Mouse (Mus musculus): ENCODE measurements around the gene Gm49325. TPM values are rescaled to one million over a fixed set of nuclear protein-coding genes. Genes with fewer than 3 reads are reported as not detected.

Gene Gm49325
- polyA plus RNA-seq, 1 experiment from 2014 or later = 13.1 TPM

DNA sequence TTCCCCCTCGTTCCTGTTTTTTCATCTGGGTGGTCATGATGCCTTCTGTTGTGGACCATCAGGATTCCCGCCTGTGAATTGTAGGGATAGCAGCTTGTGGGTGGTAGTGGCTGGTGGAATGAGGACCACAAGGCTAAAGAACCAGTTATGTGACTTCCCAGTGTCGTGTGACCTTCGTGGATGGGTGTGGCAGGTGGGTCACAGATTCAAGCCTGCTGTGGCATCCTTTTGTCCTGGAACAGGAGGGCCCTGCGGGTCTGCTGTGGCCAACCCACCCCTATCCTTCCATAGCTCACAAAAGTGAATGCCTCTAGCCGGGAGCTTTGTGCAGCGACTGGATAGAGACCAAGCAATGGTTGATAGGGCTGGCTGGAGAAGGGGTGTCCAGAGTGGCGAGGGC lies 41.9 kb downstream of the Gm49325 start:
- Histone ChIP-seq H3K4me1 (replicated peaks; ENCODE audit: insufficient read depth, low read length) (no peaks in the 10 kb centered on the region), H3K4me2 (ENCODE audit: low read length) (no peak overlapping the region), H3K27ac (no peak overlapping the region), H3K9ac (ENCODE audit: low read depth, low read length) (no peak overlapping the region), H3K9me3 (replicated peaks; ENCODE audit: low read length) (no peaks in the 10 kb centered on the region), H3K27me3 (ENCODE audit: insufficient read depth, low read length) (no peaks in the 10 kb centered on the region), H3K4me3 (replicated peaks; ENCODE audit: low read depth, low read length) (no peak overlapping the region), H3K36me3 (ENCODE audit: insufficient read depth, low read length) (peaks cover 33% of the 10 kb centered on the region)
- 83% methylated on average over 8 of the region's 8 CpGs for WGBS
- ATAC-seq (replicated peaks; ENCODE audit: low FRiP score, low read depth) = no peak
- TF ChIP-seq CTCF (IDR thresholded peaks at IDR 0.05; ENCODE audit: low read depth) = no peak
- no peak for DNase-seq (ENCODE audit: low spot score)

DNA sequence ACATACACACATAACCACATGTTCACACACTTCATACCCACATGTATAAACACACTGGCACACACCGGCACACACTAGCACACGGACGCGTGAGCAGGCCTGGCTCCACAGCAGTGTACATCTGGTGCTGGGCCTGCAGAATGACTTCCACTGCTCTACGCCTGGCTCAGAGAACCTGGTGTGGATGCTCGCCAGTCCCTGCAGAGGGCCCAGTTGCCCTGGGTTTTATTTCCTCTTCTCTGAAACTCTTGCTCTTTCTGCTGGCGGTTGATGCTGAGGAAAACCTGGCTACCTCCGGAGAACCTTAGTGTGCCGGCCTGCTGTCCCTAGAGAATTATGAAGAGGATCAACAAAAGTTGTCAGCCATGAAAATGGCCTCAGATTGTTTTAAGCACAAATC lies 46.0 kb downstream of the Gm49325 start:
- Histone ChIP-seq H3K4me2 (ENCODE audit: low read length) (no peak overlapping the region), H3K4me3 (replicated peaks; ENCODE audit: low read depth, low read length) (no peak overlapping the region), H3K9me3 (replicated peaks; ENCODE audit: low read length) (no peaks in the 10 kb centered on the region), H3K36me3 (ENCODE audit: insufficient read depth, low read length) (no peaks in the 10 kb centered on the region), H3K4me1 (replicated peaks; ENCODE audit: insufficient read depth, low read length) (no peaks in the 10 kb centered on the region), H3K9ac (ENCODE audit: low read depth, low read length) (no peak overlapping the region), H3K27me3 (ENCODE audit: insufficient read depth, low read length) (no peaks in the 10 kb centered on the region), H3K27ac (no peak overlapping the region)
- WGBS = 88% methylated on average over 9 of the region's 9 CpGs
- no peak for ATAC-seq (replicated peaks; ENCODE audit: low FRiP score, low read depth)
- no peak for TF ChIP-seq CTCF (IDR thresholded peaks at IDR 0.05; ENCODE audit: low read depth)
- DNase-seq (ENCODE audit: low spot score) = no peak

DNA sequence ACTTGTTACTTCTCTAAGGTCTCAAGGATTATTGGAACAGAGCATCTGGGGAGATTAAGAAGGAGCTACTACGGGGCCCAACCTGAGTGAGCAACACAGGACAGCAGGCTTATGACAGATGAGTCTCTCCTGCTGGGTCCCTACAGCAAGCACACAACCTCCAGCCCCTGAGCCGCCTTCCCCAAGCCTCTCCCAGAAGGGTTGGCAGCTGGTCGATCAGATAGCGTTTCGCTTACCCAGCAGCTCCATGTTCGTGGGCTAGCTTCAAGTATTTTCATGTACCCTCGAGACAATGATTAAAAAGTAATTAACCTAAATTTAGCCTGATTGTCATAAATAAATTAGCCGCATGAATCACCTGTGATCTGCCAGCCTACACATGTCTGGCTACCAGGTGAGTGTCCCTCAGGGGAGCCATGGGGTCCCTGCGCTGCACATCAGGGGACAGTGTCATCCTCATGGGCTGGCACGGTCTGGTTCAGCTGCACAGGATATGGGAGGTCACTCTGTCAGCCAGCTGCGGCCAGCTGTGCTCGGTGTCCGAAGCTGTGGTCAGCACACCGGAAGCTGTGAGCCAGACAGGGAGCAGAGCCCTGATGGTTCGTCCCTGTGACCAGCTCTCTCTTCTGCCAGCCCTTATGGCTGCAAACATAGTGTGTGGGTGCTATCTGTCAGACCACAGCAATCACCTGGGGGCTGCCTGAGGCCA lies 52.4 kb downstream of the Gm49325 start:
- 26% methylated on average over 15 of the region's 15 CpGs for WGBS
- no peaks in the 10 kb centered on the region for H3K27me3 ChIP-seq (ENCODE audit: insufficient read depth, low read length)
- DNase-seq (ENCODE audit: low spot score) = no peak
- no peak overlapping the region; the same call in 1 of the 2 replicates for H3K4me2 ChIP-seq (ENCODE audit: low read length)
- H3K9me3 ChIP-seq (replicated peaks; ENCODE audit: low read length) = no peaks in the 10 kb centered on the region
- no peaks in the 10 kb centered on the region for H3K36me3 ChIP-seq (ENCODE audit: insufficient read depth, low read length)
- no peak for TF ChIP-seq CTCF (IDR thresholded peaks at IDR 0.05; ENCODE audit: low read depth)
- H3K27ac ChIP-seq = no peak overlapping the region
- peaks cover 6% of the 10 kb centered on the region; the same call in 1 of the 2 replicates for H3K4me1 ChIP-seq (replicated peaks; ENCODE audit: insufficient read depth, low read length)
- ATAC-seq (replicated peaks; ENCODE audit: low FRiP score, low read depth) = peak; percentile 46; the same call in 1 of the 2 replicates
- no peak overlapping the region for H3K9ac ChIP-seq (ENCODE audit: low read depth, low read length)
- H3K4me3 ChIP-seq (replicated peaks; ENCODE audit: low read depth, low read length) = no peak overlapping the region

DNA sequence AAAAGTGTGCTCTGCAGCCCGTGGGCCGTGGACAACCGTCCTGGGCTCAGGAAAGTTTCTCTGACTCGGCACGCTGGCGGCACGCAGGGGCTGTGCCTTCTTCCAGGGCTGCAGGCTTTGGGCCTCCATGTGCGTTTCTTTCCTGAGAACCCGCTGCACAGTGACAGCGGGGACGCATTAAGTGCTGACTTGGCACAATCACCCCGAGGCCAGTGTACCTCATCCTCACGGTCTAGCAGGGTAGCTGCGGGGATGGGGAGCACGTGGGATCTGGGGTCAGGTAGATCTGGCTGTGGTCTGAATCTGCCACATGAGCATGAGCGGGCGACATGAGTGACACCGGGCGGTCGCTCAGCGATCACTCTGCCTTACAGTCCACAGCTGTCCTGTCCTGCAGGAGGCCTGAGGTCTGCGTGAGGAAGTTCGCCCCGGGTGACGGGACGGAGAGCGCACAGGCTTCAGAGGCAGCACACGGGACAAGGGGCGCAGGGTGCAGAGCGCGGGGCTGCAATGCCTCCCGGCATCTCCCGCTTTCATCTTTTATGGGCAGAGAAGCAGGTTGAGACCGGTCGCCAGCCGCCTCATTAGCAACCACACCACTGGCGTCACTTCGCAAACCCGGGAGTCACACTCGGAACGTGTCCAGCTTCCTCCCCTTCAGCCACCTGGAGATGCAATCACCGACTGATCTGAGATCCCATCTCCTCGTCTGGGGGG lies 58.1 kb downstream of the Gm49325 start:
- no peaks in the 10 kb centered on the region for H3K36me3 ChIP-seq (ENCODE audit: insufficient read depth, low read length)
- peak overlapping the region; percentile 45 for H3K4me2 ChIP-seq (ENCODE audit: low read length)
- TF ChIP-seq CTCF (IDR thresholded peaks at IDR 0.05; ENCODE audit: low read depth) = no peak
- 0 out of 2 replicates have a peak, but pooled peaks have one; percentile 35 for ATAC-seq (replicated peaks; ENCODE audit: low FRiP score, low read depth)
- no peak overlapping the region for H3K27ac ChIP-seq
- H3K4me1 ChIP-seq (replicated peaks; ENCODE audit: insufficient read depth, low read length) = no peaks in the 10 kb centered on the region
- H3K9me3 ChIP-seq (replicated peaks; ENCODE audit: low read length) = no peaks in the 10 kb centered on the region
- no peaks in the 10 kb centered on the region for H3K27me3 ChIP-seq (ENCODE audit: insufficient read depth, low read length)
- no peak for DNase-seq (ENCODE audit: low spot score)
- no peak overlapping the region for H3K4me3 ChIP-seq (replicated peaks; ENCODE audit: low read depth, low read length)
- 24% methylated on average over 43 of the region's 43 CpGs for WGBS
- no peak overlapping the region; the same call in 1 of the 2 replicates for H3K9ac ChIP-seq (ENCODE audit: low read depth, low read length)

DNA sequence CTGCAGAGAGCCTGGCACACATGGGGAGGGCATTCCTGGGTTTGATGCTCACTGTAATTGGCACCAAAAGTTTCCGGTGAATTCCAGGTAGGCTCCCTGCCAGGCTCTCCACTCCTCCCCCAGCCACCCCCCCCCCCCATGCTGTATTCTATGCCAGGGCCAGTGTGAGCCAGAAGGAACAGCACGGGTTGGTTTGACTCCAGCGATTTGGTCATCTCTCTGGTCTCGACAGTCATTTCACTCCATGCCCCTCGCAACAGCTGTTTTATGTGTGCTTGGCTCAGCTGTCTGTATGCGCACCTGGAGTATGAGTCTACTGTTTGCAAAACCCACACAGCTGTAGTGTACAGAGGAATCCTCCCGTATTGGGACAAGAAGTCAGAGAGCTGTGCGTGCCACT lies 60.3 kb downstream of the Gm49325 start:
- Histone ChIP-seq H3K36me3 (ENCODE audit: insufficient read depth, low read length) (no peaks in the 10 kb centered on the region), H3K4me2 (ENCODE audit: low read length) (no peak overlapping the region), H3K27ac (no peak overlapping the region), H3K27me3 (ENCODE audit: insufficient read depth, low read length) (no peaks in the 10 kb centered on the region), H3K4me3 (replicated peaks; ENCODE audit: low read depth, low read length) (no peak overlapping the region), H3K4me1 (replicated peaks; ENCODE audit: insufficient read depth, low read length) (no peaks in the 10 kb centered on the region), H3K9me3 (replicated peaks; ENCODE audit: low read length) (no peaks in the 10 kb centered on the region), H3K9ac (ENCODE audit: low read depth, low read length) (no peak overlapping the region)
- TF ChIP-seq CTCF (IDR thresholded peaks at IDR 0.05; ENCODE audit: low read depth) = no peak
- no peak for ATAC-seq (replicated peaks; ENCODE audit: low FRiP score, low read depth)
- 69% methylated on average over 8 of the region's 8 CpGs for WGBS
- DNase-seq (ENCODE audit: low spot score) = no peak

DNA sequence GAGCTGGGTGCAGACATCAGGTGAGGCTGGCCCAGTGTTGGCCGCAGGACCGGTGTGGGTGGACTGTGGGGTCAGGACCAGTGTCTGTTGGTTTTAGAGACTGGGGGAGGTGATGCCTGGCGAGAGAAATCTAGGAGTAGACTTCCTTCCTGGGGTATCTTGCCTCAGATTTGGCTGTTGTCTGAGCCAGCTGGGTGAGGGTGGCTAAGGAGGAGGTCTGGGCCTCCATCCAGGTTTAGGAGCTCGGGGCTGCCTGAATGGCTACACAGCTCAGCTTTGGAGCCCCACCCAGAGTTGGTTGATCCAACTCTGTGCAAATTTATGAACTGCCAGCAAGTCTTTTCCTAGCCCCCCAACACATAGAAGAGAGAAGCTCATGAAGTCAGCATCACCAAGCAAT lies 61.4 kb downstream of the Gm49325 start:
- no peak for ATAC-seq (replicated peaks; ENCODE audit: low FRiP score, low read depth)
- WGBS = 68% methylated on average over 4 of the region's 4 CpGs

More for the DNA sequence above, 61.4 kb downstream of the Gm49325 start:
- H3K4me1 ChIP-seq (replicated peaks; ENCODE audit: insufficient read depth, low read length) = no peaks in the 10 kb centered on the region
- no peaks in the 10 kb centered on the region for H3K27me3 ChIP-seq (ENCODE audit: insufficient read depth, low read length)
- TF ChIP-seq CTCF (IDR thresholded peaks at IDR 0.05; ENCODE audit: low read depth) = no peak
- no peaks in the 10 kb centered on the region for H3K36me3 ChIP-seq (ENCODE audit: insufficient read depth, low read length)
- no peak overlapping the region for H3K4me3 ChIP-seq (replicated peaks; ENCODE audit: low read depth, low read length)
- no peak overlapping the region for H3K4me2 ChIP-seq (ENCODE audit: low read length)
- H3K9ac ChIP-seq (ENCODE audit: low read depth, low read length) = no peak overlapping the region
- DNase-seq (ENCODE audit: low spot score) = no peak
- no peak overlapping the region for H3K27ac ChIP-seq
- no peaks in the 10 kb centered on the region for H3K9me3 ChIP-seq (replicated peaks; ENCODE audit: low read length)

Measured in kidney, postnatal 0 days (tissue).